Mouse (Mus musculus): ENCODE measurements around the gene Nanos2.
A peak's percentile ranks its signal among the peaks of the same experiment; 100 is the strongest.

The Nanos2 gene

DNA sequence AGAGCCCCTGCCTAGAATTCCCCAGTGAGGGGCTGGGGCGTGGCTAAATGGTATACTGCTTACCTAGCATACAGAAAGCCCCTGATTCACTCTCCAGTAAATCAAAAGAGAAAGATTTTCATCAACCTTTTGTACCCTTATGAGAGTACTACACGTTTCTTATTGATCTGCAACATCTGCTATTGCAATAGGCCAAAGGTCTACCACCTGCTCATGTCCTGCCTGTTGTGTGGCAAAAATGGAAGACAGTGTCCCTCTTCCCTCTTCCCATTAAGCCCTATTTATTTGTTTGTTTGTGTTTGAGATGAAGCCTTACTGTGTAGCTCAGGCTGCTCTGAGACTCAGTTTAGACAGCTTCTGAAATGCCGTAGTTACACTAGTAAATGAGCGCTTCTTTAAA is 28.8 kb downstream of the Nanos2 start:
- DNase-seq (ENCODE audit: extremely low spot score) = no peak

DNA sequence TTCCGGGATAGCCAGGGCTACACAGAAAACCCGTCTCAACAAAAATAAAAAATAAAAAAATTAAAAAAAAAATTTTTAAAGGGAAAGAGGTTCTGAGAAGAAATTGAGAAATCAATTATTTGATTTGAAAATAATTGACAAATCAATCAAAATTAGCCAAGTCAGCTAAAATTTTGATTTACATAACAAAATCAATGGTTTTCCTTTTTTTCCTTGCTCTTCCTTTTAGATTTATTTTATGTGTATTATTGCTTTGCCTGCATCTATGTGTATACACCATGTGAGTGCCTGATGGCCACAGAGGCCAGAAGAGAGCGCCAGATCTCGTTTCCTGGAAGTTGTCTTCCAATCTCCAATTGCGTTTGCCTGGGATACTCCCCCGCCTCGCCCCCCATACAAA is 30.7 kb downstream of the Nanos2 start:
- DNase-seq (ENCODE audit: extremely low spot score) = no peak

DNA sequence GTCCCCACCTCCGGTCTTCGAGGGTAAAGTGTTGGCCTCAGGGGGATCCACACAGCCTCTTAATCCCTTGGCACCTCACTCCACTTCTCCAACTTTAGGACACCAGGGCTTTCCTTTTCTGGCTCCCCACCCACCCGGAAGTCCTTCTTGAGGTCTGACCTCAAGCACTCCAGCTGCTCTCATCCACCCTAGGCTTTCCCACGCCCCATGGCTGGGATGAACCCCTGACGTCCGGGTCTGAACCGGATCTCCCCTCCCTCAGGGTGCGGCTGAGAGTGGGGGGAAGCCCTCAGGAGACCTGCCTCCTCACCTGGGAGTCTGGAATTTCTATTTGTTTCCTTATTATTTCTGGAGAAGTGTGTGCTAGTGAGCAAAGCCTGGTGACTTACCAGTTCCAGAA is 33.8 kb downstream of the Nanos2 start:
- DNase-seq (ENCODE audit: extremely low spot score) = no peak

DNA sequence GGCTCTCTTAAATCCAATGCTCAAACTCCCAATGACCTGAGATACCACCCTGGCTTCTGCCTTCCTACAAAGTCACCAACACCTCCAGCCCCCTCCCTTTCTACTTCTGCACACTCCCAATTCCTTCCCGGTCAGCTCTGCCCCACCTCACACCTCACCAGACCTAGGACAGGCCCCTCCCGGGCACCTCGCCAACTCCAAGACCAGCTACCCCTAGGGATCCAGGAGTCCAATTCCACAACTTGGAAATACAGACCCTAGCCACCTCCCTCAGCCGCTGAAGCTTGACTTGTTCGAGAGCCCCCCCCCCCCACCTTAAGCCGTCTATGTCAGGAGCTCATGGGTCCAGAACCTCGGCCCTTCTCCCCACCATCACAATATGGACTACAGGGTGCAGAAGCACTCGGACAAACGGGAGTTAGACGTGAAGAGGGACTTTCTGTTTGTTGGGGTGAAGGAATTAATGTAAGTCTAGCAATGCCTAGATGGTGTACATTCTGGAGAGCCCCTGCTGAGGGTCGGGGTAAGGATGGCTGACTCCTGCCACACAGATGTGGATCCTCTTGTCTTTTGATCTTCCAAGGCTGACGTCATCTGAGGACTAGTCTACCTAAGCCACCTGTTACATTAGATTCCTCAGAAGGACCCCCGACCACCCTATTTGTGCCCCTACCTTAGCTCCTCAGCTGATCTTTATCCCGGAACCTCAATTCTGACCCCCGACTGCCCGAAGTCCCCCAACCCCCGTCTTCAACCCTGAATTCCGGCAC is 35.2 kb downstream of the Nanos2 start:
- DNase-seq (ENCODE audit: extremely low spot score) = no peak

DNA sequence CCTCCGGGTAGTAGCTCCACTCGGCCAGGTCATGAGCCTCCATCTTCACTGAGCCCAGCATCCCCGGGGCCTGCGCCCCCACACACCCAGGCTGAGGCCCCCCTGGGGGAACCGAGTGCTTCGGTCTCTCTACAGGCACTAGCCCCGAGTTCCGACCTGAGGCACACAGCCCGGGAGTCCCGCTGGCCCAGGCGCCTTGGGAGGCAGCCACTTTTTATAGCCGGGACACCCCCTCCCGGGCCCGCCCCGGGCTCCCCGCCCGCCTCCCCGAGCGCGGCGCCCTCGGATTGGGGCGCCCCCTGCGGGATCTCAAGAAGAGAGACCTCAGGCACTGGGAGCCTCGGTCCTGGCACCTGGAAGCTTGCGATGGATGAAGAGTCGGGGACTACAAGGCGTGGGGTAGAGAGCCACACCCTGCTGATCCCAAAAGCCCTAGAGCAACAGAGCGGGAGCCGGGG is 36.2 kb downstream of the Nanos2 start, which contains the start of gene Foxa3:
Gene Foxa3 (minus strand): TSS at position 182 of the 458 bp plus-strand sequence.
- DNase-seq (ENCODE audit: extremely low spot score) = no peak

DNA sequence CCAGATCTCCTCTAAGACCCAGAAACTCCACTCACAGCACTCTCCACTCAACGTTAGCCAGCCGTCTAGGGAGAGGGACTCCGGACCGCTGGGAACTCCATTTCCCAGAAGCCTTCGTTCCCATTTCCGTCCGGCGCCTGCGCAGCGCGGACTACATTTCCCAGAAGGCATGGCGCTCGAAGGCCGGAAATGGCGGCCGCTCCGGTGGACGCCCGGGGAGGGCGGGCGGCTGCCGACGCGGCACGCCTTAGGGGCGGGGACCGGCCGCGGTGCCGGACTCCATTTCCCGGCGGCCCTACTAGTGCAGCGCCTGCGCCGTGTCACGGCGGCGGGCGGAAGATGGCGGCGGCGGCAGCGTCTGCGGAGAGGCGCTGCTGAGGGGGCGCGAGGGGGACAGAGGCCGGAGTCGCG is 36.9 kb downstream of the Nanos2 start, which contains the start of gene Sympk:
Gene Sympk (plus strand): TSS at position 282 of the 411 bp plus-strand sequence.
- DNase-seq (ENCODE audit: extremely low spot score) = peak; percentile 94

DNA sequence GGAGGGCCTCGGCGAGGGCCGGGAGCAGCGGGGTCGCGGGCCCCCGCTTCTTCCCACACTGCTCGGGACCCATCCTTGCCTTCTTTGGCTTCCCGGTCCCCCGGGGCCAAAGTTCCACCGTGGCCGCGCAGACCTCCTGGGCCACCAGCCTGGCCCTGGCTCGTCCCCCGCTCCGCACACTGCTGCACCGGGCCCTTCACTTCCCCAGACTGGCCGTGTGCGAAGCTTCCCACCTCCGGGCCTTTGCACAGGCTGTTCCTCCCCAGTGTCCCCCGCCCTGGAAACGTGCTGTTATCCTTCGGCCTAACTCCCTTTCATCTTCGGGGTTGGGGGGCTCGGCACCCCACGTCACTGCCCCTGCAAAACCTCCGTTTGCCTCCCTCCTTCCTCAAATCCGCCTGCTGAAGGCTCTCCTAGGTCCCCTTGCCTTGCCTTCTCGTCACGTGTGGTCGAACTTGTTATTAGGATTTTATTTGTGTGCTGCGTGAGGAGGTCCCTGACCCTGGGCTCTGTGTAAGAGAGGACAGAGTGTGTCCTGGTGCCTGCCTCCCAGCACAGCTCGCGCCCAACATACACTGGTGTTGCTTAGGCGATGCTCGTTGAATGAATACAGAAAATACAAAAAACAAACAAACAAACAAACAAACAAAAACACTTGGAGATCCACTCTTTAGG is 37.5 kb downstream of the Nanos2 start:
- DNase-seq (ENCODE audit: extremely low spot score) = peak; percentile 45

DNA sequence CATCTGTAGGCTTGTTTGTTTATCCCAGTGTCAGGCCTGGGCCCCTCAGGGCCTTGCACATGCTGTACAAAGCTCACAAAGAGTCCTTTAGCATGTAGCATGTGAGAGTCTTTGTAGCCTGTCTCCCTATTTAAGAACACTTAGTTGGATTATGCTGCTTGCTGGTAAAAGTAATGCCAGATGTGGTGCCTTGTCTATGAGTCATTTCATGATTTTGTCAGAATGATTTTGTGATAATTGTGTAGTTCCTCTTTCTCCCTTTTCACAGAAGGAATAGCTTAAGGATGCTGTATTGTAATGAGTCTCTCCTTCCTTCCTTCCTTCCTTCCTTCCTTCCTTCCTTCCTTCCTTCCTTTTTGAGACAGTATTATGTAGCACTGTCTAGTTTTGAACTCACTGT is 40.9 kb downstream of the Nanos2 start:
- DNase-seq (ENCODE audit: extremely low spot score) = no peak

DNA sequence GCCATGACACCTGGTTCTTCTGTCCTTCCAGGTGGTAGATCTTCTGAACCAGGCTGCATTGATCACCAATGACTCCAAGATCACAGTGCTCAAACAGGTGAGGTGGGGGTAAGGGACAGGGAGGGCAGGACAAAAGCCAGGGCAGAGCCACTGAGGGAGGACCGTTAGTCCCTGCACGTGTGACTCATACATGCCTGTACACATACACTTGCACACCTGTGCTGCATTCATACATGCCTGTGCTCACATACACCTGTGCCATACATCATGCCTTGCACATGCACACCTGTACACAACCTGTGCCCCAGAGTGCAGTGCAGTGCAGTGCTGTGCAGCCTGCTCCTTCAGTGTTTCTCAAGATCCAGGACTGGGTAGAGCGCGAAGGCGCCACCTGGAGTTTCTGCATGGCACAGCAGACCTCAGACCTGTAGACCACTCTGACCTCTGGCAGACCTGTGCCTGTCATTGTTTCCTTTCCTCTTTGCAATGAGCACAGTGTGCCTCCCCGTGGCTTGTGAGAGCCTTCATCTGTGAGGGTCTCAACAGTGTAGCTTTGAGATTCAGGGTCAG is 42.0 kb downstream of the Nanos2 start:
- DNase-seq (ENCODE audit: extremely low spot score) = peak; percentile 68

DNA sequence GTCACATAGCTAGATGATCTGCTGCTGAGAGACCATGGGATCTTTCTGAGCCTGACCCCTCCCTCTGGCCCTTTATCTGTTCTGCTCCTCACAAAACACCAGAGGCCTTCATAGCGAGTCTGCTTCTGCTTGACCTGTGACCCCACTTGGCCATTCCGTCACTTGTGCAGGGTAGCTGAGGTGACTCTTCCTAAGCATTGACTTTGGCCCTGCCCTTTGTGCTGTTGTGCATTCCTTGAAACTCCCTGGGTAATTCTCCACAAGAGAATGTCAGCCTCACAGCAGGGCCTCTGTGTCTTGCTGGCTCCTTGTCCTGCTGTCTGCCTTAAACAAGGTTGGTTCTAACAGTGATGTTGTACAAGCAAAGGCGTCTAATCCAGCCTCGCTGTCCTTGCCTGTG is 44.4 kb downstream of the Nanos2 start:
- no peak for DNase-seq (ENCODE audit: extremely low spot score)

Measured in embryo, embryonic 9.5 days (tissue).